Mouse (Mus musculus): ENCODE data around the gene Aplp1.

The Aplp1 gene

DNA sequence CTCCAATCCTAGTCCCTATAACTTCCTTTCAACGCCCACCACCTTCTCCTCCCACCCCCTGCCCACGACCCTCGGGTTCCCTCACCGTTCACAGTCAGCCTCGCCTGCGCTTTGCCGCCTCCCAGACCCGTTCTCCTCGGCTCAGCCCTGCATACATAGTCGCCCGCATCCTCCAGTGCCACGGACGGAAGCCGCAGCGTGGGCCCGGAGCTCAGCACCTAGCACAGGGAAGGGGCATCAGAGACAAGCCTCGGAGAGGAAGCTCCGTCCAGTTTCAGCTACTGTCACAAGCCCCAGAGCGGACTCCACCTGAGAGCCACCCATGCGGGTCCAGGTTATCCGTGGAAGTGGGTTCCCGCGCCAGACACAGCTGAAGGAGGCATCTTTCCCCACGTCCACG, 8.0 kb upstream of the Aplp1 start:
- no peak for DNase-seq (ENCODE audit: extremely low read depth, low read depth, low spot score)

DNA sequence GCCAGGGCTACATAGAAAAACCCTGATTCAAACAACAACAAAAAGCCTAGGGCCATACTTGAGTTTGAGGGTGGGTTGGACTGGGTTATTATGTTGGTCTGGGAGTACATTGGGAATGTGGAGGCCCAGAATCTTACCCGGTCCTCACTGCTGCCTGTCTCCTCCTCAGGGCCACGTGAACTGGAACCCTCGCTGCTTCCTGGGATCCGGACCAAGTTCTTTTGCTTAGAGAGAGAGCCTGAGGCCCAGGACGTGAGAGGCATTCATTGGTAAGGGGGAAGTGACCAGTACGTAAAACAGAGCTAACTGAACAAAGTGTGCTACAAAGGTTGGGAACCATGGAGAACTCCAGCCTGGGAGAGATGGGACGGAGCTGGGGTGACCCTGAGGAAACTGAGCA, 4.9 kb upstream of the Aplp1 start:
- no peak for DNase-seq (ENCODE audit: extremely low read depth, low read depth, low spot score)

DNA sequence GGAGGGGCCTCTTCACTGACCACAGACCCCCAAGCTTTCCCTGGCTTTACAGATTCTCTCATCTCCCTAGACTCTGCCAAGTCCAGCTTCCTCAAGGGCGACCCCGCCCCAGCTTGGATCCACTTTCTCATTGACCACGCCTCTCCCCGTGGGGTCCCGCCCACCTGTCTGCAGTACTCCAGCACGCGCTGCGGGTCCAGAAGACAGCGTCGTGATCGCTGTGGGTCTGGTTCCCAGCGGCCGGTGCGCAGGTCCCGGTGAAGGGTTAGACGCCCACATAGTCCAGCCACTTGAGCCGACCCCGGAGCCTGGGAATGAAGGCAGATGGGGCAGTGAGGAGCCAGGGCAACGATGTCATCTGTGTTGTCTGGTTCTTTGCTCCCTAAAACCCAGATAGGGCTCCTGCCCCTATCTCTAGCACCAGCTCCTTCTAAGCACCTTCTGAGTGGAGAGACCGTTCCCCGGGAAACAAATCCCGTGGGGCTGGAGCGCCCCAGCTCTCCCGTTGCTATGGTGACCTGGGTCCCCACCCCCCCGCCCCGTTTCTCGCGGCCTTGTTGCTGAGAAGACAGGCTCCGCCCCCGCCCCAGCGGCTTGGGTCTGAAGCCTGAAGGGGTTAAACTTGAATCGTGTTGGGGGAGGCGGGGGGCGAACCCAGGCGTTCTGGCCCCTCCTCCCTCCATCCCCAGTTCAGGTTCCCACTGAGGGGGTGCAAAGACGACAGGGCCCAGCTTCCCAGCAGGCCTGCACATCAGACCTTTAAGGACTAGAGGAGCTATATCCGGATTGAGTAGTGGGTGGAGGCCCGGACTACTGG, 973 bp downstream of the Aplp1 start:
- no peak for DNase-seq (ENCODE audit: extremely low read depth, low read depth, low spot score)

DNA sequence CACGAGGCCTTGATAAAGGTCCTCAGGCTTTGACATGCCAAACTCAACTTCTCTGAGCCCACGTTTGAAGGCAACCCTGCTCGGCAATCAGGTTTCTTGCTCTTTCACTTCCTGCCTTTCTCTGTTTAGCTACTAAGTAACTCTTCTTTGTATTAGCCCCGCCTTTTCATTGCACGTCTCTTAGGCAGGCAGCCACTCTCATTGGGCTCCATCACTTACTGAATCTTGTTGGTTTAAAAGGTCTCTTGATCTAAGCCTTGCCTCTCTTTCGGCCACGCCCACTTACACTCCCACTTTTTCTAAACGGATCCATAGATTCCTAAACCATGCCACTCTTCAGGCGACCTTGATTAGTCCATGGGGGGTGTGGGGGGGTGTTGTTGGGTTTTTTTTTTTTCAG, 1.6 kb downstream of the Aplp1 start:
- DNase-seq (ENCODE audit: extremely low read depth, low read depth, low spot score): no peak

DNA sequence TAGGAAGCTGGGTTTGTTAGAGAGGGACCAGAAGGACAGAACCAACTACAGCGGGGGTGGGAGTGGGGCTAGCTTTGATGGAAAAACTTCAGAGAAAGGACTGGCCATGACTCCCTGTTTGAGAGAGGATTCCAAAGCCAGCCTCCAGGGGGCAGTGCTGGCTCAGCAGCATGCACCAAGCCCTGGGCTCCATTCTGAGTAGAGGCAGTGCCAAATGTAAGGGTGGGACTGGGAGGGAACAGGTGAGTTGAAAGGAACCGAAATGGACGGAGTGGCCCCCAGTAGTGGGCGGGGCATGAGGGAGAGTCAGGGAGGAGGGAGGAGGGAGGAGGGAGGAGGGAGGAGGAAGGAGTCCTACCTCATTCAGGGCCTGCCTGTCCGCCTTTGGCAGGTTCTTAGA, 4.6 kb downstream of the Aplp1 start:
- DNase-seq (ENCODE audit: extremely low read depth, low read depth, low spot score): no peak

DNA sequence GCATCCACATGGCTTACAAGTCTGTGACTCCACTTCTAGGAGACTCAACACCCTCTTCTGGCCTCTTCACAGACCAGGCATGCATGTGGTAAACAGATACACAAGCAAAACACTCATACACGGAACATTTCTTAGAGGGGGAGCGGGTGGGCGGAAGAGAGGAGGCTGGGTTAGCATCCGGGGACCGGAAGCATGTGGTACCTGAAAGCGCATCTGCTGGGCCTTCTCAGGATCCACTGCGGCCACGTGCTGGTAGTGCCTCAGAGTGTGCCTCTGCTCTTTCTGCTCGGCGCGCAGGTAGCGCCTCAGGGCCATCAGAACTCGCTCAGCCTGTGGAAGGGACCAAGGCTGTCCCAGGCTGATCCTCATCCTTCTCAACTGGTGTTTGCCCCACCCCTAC, 5.6 kb downstream of the Aplp1 start:
- no peak for DNase-seq (ENCODE audit: extremely low read depth, low read depth, low spot score)

DNA sequence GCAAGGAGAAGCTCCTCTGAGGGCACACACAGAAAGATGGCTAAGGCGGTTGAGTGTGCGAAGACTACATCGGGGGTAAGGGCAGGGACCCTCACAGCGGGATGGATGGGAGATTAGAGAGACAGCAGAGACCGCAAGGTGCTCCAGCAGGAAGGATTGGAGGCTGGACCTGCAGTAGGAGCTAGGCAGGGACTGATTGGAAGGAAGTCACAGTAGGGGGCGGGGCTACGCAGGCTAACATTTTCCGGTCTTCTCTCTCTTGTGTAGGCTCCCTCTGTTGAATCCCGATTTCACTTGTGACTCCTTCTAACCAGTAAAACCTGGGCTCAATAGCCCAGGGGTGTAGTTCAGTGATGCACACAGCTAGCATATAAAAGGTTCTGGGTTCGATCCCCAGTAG, 8.5 kb downstream of the Aplp1 start:
- DNase-seq (ENCODE audit: extremely low read depth, low read depth, low spot score): no peak

DNA sequence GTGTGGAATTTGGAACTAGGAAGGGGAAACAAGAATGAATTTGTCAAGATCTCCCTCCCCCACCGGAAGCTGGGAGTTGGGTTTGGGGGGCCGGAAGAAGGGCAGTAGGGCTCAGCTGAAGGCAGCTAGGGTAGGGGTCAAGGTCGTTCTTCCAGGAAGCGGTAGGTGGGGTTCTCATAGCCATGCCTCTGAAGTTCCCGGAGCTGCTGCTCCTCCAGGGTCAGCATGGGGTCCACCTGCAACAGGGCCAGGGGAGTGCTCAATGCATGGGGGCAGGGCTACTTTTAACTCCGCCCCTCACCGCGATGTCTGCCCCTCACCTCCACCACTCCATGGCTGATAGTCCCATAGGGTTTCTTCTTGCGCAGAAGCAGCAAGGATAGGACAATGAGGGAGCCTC, 10.2 kb downstream of the Aplp1 start:
- no peak for DNase-seq (ENCODE audit: extremely low read depth, low read depth, low spot score)

DNA sequence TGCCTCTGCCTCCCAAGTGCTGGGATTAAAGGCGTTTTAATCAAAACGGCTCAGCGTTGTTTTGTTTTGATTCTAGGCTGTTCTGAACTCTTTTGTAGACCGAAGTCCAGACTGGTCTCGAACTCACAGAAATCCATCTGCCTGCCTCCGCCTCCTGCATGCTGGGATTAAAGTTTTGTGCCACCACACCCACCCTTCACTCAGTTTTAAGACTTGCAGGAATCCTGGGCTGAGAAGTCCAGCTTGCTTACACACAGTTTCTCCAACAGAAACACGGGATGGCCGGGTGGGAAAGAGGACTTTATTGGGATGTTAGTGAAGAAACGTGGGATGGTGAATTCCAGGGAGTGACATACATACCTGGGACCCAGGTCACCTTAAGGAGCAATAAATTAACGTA, 10.6 kb downstream of the Aplp1 start:
- no peak for DNase-seq (ENCODE audit: extremely low read depth, low read depth, low spot score)

DNA sequence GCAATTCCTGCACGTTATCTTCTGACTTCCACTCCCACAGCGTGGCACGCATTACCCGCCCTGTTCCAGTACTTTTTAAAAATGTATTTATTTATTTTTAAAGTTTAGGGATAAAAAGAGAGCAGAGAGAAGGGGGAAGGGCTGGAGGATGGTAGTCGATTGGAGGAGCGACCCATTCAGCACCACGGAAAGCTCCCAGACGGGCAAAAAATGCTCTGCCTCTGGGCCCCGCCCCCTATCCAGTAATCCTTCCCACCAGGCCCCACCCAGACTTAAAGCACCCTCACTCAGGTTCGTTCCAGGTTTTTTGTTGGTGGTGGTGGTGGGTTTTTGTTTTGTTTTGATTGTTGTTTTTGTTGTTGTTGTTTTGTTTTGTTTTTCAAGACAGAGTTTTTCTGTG, 11.1 kb downstream of the Aplp1 start:
- DNase-seq (ENCODE audit: extremely low read depth, low read depth, low spot score): no peak

DNA sequence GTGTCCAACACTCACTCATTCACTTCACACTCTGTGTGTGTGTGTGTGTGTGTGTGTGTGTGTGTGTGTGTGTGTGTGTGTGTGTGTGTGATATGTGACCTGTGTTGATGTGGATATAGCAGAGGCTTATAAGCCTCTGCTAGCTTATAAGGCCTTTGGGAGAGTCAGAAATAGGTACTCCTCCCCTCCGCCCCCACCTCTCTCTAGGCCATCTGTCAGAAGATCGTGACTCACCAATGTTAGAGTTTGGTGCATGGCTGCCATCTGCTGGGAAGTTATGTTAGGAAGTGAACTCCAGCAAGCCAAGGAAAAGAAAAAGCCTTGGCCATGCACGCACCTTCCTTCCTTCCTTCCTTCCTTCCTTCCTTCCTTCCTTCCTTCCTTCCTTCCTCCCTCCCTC, 13.5 kb downstream of the Aplp1 start:
- no peak for DNase-seq (ENCODE audit: extremely low read depth, low read depth, low spot score)

DNA sequence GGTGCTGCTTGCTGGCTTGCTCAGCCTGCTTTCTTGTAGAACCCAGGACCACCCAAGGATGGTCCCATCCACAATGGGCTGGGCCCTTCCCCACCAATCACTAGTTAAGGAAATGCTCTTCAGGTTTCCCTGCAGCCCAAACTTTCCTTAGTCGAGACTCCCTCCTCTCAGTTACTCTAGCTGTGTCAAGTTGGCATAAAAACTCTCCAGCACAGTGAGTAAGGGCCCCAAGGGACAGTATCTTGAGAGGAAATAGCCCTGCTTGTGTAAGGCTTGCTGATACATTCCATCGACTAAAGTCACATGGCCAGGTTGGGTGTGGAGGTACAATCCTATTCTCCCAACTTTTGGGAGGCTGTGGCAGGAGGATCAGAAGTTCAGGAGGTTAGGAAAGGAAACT, 15.1 kb downstream of the Aplp1 start:
- DNase-seq (ENCODE audit: extremely low read depth, low read depth, low spot score): no peak

DNA sequence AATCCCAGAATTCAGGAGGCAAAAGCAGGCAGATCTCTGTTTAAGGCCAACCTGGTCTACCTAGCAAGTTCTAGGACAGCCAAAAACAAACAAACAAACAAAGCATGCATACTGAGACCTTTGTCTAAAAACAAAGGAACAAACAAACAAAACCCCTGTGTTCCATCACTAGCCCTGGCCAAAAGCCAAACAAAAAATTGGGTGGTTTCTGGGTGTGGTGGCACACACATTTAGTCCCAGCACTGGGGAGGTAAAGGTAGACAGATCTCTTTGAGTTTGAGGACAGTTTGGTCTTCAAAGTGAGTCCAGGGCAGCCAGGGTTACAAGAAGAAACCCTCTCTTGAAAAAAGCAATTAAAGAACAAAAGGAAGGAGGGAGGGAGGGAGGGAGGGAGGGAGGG, 16.0 kb downstream of the Aplp1 start:
- no peak for DNase-seq (ENCODE audit: extremely low read depth, low read depth, low spot score)

DNA sequence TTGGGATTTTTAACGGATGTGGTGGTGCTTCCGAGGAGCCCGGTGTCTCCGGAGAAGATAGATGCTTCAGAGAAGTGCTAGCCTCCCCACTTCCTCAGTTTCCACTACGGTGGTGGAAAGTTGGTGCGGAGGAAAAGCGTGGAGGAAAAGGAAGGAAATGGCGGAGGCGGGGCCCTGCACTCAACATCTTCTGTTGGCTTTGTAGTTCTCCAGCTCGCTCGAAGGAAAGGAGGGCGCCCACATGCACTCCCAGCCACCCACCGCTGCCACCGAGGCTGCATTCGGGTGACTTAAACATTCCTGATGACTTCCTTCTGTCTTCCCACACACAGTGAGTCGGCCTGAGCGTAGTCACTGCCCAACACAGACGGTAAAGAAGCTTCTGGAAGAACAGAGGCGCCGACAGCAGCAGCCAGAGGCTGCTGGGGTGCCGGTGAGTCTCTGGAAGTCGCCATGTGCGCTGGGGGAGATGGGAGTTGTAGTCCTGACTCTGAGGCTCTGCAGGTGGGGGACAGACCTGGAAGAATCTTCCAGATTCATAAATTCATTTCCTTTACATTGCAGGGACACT, 22.2 kb downstream of the Aplp1 start:
- DNase-seq (ENCODE audit: extremely low read depth, low read depth, low spot score): no peak

DNA sequence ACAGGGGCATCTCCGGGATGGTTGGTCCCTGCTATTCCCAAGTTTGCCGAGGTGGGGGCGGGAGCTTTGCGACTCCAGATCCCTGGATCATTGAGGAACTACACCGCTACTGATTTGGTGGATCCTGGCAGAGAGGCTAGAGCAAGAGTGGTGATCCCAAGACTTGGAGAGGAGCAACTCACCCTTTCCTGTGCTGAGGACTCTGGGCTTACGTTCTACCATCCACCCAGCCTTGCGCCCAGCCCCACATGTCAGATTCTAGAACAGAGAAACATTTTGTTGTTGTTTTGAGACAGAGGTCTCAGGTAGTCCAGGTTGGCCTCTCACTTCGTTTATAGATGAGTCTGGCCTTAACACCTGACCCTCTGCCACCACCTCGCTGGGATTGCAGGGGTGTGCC, 22.8 kb downstream of the Aplp1 start:
- DNase-seq (ENCODE audit: extremely low read depth, low read depth, low spot score): no peak

DNA sequence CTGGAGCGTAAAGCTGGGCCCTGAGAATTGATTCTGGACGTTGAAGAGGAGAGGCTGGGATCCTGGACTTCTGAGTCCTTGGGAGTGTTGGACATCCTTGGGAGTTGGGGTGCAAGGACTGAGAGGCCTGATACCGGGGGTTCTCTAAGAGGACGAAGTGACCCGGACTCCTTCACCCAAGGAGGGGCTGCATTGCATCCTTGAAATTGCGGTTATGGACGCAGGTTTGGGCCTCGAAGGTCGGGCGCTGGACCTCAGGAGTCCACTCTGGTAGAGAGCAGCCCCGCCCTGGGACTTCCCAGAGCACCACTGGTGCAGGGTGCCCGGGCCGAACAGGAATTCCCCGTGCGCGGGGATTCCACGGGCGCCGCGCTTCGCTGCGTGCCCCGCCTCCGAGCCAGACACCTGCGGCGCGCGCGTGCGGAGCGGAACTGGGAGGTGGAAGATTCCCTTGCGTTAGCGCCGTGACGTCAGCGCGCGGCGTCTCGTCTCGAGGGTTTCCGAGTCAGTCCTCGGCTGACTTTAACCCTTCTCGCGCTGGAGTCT, 23.4 kb downstream of the Aplp1 start:
- no peak for DNase-seq (ENCODE audit: extremely low read depth, low read depth, low spot score)

DNA sequence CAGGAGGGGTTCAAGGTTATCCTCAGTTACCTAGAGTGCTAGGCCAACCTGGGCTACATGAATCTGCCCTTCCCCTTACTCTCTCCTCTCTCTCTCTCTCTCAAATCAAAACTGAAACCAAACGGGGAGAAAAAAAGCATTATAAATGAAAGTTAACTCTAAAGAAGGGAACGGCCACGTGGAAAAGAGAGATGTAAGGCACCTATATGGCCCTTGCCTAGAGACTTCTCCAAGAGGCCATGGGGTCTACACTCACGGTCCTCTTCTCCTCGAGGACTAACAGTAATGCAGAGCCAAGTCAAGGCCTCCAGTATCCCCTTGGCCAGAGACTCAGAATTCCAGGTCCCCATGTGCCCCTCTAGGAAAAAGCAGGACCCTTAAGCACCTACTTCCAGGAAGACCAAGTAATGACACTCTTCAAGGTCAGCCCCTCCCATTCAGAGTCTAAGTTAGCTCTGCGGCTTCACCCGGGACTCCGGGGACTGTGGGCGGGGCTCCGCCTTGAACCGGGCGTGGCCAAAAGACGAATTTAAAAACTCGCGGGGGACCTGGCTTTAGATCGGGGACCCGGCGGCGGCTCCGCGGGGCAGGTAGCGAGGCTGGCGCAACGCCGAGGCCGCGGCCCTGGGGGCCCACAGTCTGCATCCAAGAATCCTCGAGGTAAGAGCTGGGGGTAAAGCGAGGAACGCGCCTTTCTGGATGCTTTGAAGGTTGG, 24.0 kb downstream of the Aplp1 start, which contains the start of gene Nfkbid:
TSS of gene Nfkbid (plus strand) at position 558 of the 715 bp plus-strand sequence.
- no peak for DNase-seq (ENCODE audit: extremely low read depth, low read depth, low spot score)

DNA sequence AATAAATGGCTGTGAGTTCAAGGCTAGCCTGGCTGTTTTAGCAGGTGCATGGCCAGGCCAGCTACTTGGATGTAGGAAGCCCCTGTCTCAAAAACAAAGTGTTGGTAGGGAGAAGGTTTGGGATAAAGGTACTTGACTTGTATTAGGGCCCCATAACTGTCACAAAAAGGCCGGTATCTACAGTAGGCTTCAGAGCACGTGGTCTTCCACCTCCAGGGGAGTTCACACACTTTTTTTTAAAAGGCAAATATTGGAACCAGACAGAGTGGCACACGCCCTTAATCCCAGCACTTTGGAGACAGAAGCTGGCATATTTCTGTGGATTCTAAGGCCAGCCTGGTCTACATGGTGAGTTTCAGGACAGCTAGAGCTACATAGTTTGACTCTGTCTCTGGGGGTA, 24.7 kb downstream of the Aplp1 start:
- DNase-seq (ENCODE audit: extremely low read depth, low read depth, low spot score): no peak

DNA sequence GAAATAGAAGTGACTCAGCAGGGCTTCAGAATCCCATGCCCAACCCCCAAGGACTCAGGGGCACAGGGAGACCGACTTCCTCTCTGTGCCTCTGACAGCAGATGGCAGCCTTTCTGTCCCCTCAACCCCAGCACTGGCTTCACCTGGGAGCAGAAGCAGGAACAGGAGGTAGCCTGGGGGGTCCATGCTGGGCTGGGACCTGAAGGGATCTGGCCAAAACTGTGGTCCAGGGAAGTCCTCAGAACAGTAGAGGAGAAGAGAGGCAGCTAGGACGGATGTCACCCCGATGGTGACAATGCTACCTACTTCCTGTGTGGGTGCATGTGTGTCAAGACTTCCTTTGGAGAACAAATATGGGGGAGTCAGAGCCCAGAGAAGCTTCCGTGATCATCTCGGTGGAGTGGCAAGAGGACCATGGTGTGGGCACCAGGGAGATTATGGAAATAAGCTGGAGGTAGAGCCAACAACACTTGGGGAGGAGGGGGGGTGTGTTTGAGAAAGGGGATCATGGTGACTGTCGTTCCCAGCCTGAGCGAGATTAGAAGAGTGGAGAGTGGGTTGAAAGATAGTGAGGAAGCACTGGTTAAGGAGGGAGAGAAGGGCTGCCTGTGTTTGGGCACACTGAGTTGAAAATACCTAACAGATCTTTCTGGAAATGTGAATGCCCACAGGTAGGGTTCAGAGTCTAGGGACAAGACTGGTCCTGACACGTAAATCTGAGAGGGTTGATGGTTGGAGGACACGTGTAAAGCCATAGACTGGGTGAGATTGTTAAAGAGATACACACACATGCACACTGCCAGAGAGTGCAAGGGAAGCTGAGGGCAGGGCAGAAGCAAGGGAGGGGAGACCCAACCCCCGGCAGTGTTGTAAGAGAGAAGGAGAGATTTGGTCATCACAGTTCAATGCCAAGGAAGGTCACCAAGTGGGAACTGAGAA, 25.5 kb downstream of the Aplp1 start, which contains the start of gene Hcst:
TSS of gene Hcst (minus strand) at position 294 of the 939 bp plus-strand sequence.
- no peak for DNase-seq (ENCODE audit: extremely low read depth, low read depth, low spot score)

DNA sequence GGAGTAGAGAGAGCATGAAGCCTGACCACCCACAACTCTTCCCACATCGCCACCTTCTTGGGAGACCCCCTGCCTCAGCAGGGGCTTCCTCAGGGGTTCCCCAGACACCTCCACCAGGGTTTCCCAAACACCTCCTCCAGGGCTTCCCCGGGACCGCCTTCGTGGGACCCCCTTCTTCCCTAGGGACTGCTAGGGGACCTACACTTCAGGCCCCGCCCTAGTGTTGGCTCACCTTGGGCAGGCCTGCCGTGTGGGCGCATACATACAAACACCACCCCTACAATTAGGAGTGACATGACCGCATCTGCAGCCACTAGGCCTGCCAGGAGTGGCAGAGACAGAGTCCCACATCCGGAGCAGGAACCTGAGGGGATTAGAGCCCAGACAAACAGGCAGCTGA, 27.5 kb downstream of the Aplp1 start:
- no peak for DNase-seq (ENCODE audit: extremely low read depth, low read depth, low spot score)

DNA sequence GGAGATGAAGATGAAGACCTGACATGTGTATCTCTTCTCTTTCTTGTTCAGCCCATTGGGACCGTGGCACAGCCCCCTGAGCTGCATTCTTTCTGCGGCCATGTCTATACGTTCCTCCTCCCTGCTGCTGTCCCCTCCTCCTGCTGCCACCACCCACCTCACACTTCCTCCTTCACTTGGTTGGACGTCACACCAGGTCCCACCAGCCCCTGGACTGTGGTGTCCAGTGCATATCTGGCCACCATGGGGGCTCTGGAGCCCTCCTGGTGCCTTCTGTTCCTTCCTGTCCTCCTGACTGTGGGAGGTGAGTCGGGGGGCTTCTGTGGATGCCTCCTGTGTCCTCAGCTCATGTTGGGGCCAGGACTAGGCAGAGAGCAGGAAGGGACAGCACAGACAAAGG, 31.7 kb downstream of the Aplp1 start, which contains the start of gene Tyrobp:
TSS of gene Tyrobp (plus strand) at position 165 of the 400 bp plus-strand sequence.
- DNase-seq (ENCODE audit: extremely low read depth, low read depth, low spot score): no peak
